Mouse (Mus musculus) CH12.LX (cell line): ENCODE measurements around the gene Kdm4b.

Experiments
- CHD2 ChIP-seq: IDR thresholded peaks from 2 replicates; pipeline ENCODE4 v1.6.1; 2011; ENCODE audit warnings: low read length, improper control_type of control experiment
- CTCF ChIP-seq, 2 experiments: IDR thresholded peaks in 1 of 2; conservative IDR thresholded peaks in 1 of 2; 2 replicates each; pipeline ENCODE4 v1.5.1; 2011 to 2012; ENCODE audit warnings: low read depth in 2 of 2, low read length in 2 of 2, improper control_type of control experiment in 1 of 2, inconsistent platforms in 1 of 2, mild to moderate bottlenecking in 1 of 2, moderate library complexity in 1 of 2
- ELF1 ChIP-seq: IDR thresholded peaks from 2 replicates; pipeline ENCODE4 v1.6.1; 2014; ENCODE audit warnings: low read depth, mild to moderate bottlenecking, inconsistent platforms, low read length, improper control_type of control experiment
- EP300 ChIP-seq: IDR thresholded peaks from 2 replicates; pipeline ENCODE4 v1.6.1; 2011; ENCODE audit warnings: low read length, improper control_type of control experiment
- JUND ChIP-seq: conservative IDR thresholded peaks from 2 replicates; pipeline ENCODE4 v1.6.1; 2011; ENCODE audit warnings: low read depth, low read length, improper control_type of control experiment
- MAFK ChIP-seq: IDR thresholded peaks from 2 replicates; pipeline ENCODE4 v1.6.1; 2011; ENCODE audit warnings: low read length, improper control_type of control experiment; ENCODE audit not compliant: insufficient replicate concordance
- MYC ChIP-seq: IDR thresholded peaks from 2 replicates; pipeline ENCODE4 v1.6.1; 2011; ENCODE audit warnings: low read depth, mild to moderate bottlenecking, improper control_type of control experiment, low read length
- NELFE ChIP-seq: IDR thresholded peaks from 2 replicates; pipeline ENCODE4 v1.6.1; 2011; ENCODE audit warnings: low read depth, low read length, improper control_type of control experiment
- PAX5 ChIP-seq: IDR thresholded peaks from 2 replicates; pipeline ENCODE4 v1.6.1; 2012; ENCODE audit warnings: low read length, inconsistent platforms, mixed read lengths
- POLR2A ChIP-seq: IDR thresholded peaks from 2 replicates; pipeline ENCODE4 v1.6.1; 2011; ENCODE audit warnings: low read depth, mild to moderate bottlenecking, improper control_type of control experiment, low read length
- POLR2AphosphoS2 ChIP-seq: IDR thresholded peaks from 2 replicates; pipeline ENCODE4 v1.6.1; 2011; ENCODE audit warnings: low read depth, low read length, improper control_type of control experiment
- UBTF ChIP-seq: IDR thresholded peaks from 2 replicates; pipeline ENCODE4 v1.6.1; 2012; ENCODE audit warnings: low read depth, mild to moderate bottlenecking, inconsistent platforms, low read length, improper control_type of control experiment, moderate library complexity
- USF1 ChIP-seq: IDR thresholded peaks from 2 replicates; pipeline ENCODE4 v1.6.1; 2014; ENCODE audit warnings: low read depth, mild to moderate bottlenecking, inconsistent platforms, low read length, improper control_type of control experiment
- ZMIZ1 ChIP-seq: IDR thresholded peaks from 2 replicates; pipeline ENCODE4 v1.6.1; 2012; ENCODE audit warnings: low read depth, mild to moderate bottlenecking, inconsistent platforms, low read length, improper control_type of control experiment

- TF ChIP-seq CTCF (conservative IDR thresholded peaks at IDR 0.05 in 1 of 2, IDR thresholded peaks at IDR 0.05 in 1 of 2; ENCODE audit: low read depth in 2 of 2, low read length in 2 of 2) (no peak), USF1 (no peak), MAFK (no peak), POLR2A (no peak), ELF1 (no peak), CHD2 (no peak), NELFE (no peak), EP300 (no peak), JUND (no peak), ZMIZ1 (no peak), POLR2AphosphoS2 (no peak), MYC (no peak), PAX5 (no peak), UBTF (no peak)
Measured at GRCm38 (mm10) chr17:56379281-56379834, 53.5 kb downstream of the Kdm4b start.
